In genomic region chr8:56615005-56615404, GRCm38 (mm10) we compare ENCODE assay signal across 9 mouse cellular contexts.
A peak's percentile ranks its signal among the peaks of the same experiment; 100 is the strongest.
DNase-seq lines count a peak whose midpoint lies in the region.
"Had no signal": no experiment of that assay in that cellular context is flagged by ENCODE, and none has a peak within 500 bp of the region (broad histone marks: within the 10 kb centered on the region; RNA-seq: fewer than 3 reads in every experiment).

No protein-coding gene starts in this region.

- intact Hi-C loops in heart, postnatal 25 days (cut with DNase I), result loop anchor here (1.0 to 5.0 kb wide), 2 partner anchors 63 to 85 kb away; partner anchors contain the start of genes Cep44 and Fbxo8
- intact Hi-C loops in heart, postnatal 36 days (cut with DNase I), result loop anchor here (1.0 kb wide), 1 partner anchor 85 kb away; no protein-coding TSS in a partner anchor

- peak; percentile 57 for DNase-seq in heart, adult 8-10 months (ENCODE audit: low spot score)
- no peak for DNase-seq in heart, postnatal 25 days (ENCODE audit: low spot score)
- DNase-seq in R1 (ENCODE audit: low read depth, low spot score), result peak; percentile 72
- DNase-seq in cerebellum, postnatal 25 days, result peak; percentile 44 to 69
- DNase-seq in heart, postnatal 36 days, result peak; percentile 42 to 50
- peak; percentile 75 for DNase-seq in layer of hippocampus, adult 11-12 months (ENCODE audit: low spot score)
- peak; percentile 79 for DNase-seq in lung, postnatal 36 days
- peak; percentile 28 for DNase-seq in right cerebral cortex, postnatal 25 days
- DNase-seq: liver, embryonic 13.5 days had no signal
